Mouse (Mus musculus): ENCODE data around the gene Rabac1.

Gene Rabac1

GRCm38 (mm10) chr7:24971972-24972893, at the start of gene Rabac1:
Gene Rabac1, minus strand, starts transcription at chr7:24972754.
- peak; percentile 92 to 97 for DNase-seq (ENCODE audit: low spot score in 2 of 2)

GRCm38 (mm10) chr7:25011592-25011991, 39.0 kb upstream of the Rabac1 start:
- no peak for DNase-seq (ENCODE audit: low spot score in 2 of 2)

- no peak for DNase-seq (ENCODE audit: low spot score in 2 of 2)
Measured at GRCm38 (mm10) chr7:25010090-25010913, 37.7 kb upstream of the Rabac1 start.

GRCm38 (mm10) chr7:25009099-25009700, 36.6 kb upstream of the Rabac1 start:
- DNase-seq (ENCODE audit: low spot score in 2 of 2), result peak; percentile 70 to 73

- no peak for DNase-seq (ENCODE audit: low spot score in 2 of 2)
Measured at GRCm38 (mm10) chr7:25008635-25009034, 36.1 kb upstream of the Rabac1 start.

- peak; percentile 71 to 76 for DNase-seq (ENCODE audit: low spot score in 2 of 2)
Measured at GRCm38 (mm10) chr7:25007609-25008374, 35.2 kb upstream of the Rabac1 start.

- peak; percentile 83 to 88 for DNase-seq (ENCODE audit: low spot score in 2 of 2)
Measured at GRCm38 (mm10) chr7:25006586-25007364, 34.2 kb upstream of the Rabac1 start.

- DNase-seq (ENCODE audit: low spot score in 2 of 2), result no peak
Measured at GRCm38 (mm10) chr7:25006171-25006570, 33.6 kb upstream of the Rabac1 start.

GRCm38 (mm10) chr7:25005421-25006065, 33.0 kb upstream of the Rabac1 start, which contains the start of gene Atp1a3:
Gene Atp1a3, minus strand, starts transcription at chr7:25005958.
- DNase-seq (ENCODE audit: low spot score in 2 of 2), result peak; percentile 85 to 88

GRCm38 (mm10) chr7:25004806-25005205, 32.3 kb upstream of the Rabac1 start:
- DNase-seq (ENCODE audit: low spot score in 2 of 2), result no peak

GRCm38 (mm10) chr7:25003820-25004388, 31.4 kb upstream of the Rabac1 start:
- no peak for DNase-seq (ENCODE audit: low spot score in 2 of 2)

- DNase-seq (ENCODE audit: low spot score in 2 of 2), result no peak
Measured at GRCm38 (mm10) chr7:25003291-25003690, 30.7 kb upstream of the Rabac1 start.

GRCm38 (mm10) chr7:25000711-25001110, 28.2 kb upstream of the Rabac1 start:
- DNase-seq (ENCODE audit: low spot score in 2 of 2), result no peak

- no peak for DNase-seq (ENCODE audit: low spot score in 2 of 2)
Measured at GRCm38 (mm10) chr7:25000211-25000610, 27.7 kb upstream of the Rabac1 start.

- DNase-seq (ENCODE audit: low spot score in 2 of 2), result peak in 1 of 2 experiments; percentile 67
Measured at GRCm38 (mm10) chr7:24993081-24993480, 20.5 kb upstream of the Rabac1 start.

- no peak for DNase-seq (ENCODE audit: low spot score in 2 of 2)
Measured at GRCm38 (mm10) chr7:24990478-24990877, 17.9 kb upstream of the Rabac1 start.

- DNase-seq (ENCODE audit: low spot score in 2 of 2), result no peak
Measured at GRCm38 (mm10) chr7:24987941-24988340, 15.4 kb upstream of the Rabac1 start.

- DNase-seq (ENCODE audit: low spot score in 2 of 2), result no peak
Measured at GRCm38 (mm10) chr7:24985799-24986198, 13.2 kb upstream of the Rabac1 start.

- DNase-seq (ENCODE audit: low spot score in 2 of 2), result no peak
Measured at GRCm38 (mm10) chr7:24984307-24984706, 11.8 kb upstream of the Rabac1 start.

GRCm38 (mm10) chr7:24983396-24983795, 10.8 kb upstream of the Rabac1 start:
- DNase-seq (ENCODE audit: low spot score in 2 of 2), result no peak

All from right cerebral cortex, postnatal 36 days (tissue).